Mouse (Mus musculus) G1E (cell line): ENCODE data around the gene Cnn3.

Source experiments
- CTCF ChIP-seq: IDR thresholded peaks from 2 replicates; pipeline ENCODE4 v1.5.1; 2012; ENCODE audit warnings: low read depth, low read length, inconsistent platforms, mixed read lengths
- GATA1 ChIP-seq: IDR thresholded peaks from 2 replicates; pipeline ENCODE4 v1.6.1; 2012; ENCODE audit warnings: borderline replicate concordance, low read length, inconsistent platforms, mixed read lengths

DNA sequence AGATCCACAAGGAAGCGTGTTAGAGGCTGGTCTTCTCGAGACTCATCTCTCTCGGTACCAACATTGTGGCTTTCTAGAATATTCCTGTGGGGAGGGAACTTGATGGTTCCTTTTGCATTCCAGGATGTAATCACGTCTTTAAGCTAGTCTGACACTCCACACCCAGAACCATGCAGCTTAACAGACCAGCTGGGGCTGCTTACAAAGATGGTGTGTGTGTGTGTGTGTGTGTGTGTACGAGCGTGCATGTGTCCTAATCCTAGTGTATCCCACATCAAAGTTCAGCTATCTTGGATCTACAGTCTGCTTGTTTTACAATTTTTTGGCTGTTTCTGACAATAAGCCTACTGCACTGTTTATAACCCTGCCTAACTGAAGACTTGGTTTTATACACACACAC is 29.3 kb upstream of the Cnn3 start:
- no peak for TF ChIP-seq CTCF
- TF ChIP-seq GATA1, result no peak
